Mouse (Mus musculus): ENCODE results near the gene Sh3rf3.
A peak's percentile ranks its signal among the peaks of the same experiment; 100 is the strongest.

Sh3rf3 gene

GRCm38 (mm10) chr10:58813081-58813800, at the start of gene Sh3rf3:
Gene Sh3rf3 (plus strand): TSS chr10:58813359.
- DNase-seq (ENCODE audit: low read depth, low spot score), result peak; percentile 35

- DNase-seq (ENCODE audit: low read depth, low spot score), result no peak
Measured at GRCm38 (mm10) chr10:58788486-58789274, 24.5 kb upstream of the Sh3rf3 start.

GRCm38 (mm10) chr10:58797555-58797954, 15.6 kb upstream of the Sh3rf3 start:
- no peak for DNase-seq (ENCODE audit: low read depth, low spot score)

DNA sequence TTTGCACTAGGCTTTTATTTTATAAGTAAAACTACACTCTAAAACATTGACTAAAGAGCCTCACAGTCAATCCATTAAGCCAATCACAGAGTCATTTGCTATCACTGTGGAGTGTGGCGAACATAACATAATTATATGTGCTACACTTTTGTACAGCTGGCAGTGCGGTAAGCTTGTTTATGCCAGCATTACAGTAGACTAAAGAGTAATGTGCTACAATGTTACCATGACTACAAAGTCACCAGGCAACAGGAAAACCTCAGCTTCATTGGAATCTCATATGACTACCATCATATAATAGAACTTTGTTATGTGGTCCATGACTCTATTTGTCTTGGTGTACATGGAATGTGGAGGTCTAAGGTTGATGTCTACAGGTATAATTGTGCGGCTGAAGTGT, 15.0 kb upstream of the Sh3rf3 start:
- DNase-seq (ENCODE audit: low read depth, low spot score), result no peak

DNA sequence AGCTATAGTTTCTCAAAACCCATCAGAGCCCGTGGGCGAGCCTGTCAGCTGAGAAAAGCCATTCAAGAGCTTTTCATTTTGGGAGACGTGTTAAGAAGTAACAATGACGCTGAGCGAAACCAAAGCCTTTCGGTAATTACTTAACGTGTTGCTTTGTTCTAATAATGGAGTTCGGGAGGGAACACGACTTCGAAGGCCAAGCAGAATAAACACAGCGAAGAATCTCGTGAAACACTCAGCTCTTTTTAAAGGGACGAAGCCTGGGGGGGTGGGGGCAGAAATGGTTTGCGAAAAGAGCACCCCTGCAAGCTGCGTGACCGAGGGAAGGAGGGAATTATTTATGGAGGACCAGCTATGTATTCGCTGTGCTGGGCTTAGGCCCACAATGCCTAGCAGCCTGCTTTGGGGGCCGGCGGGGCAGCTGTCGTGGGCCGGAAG, 12.1 kb upstream of the Sh3rf3 start:
- DNase-seq (ENCODE audit: low read depth, low spot score), result no peak

- no peak for DNase-seq (ENCODE audit: low read depth, low spot score)
Measured at GRCm38 (mm10) chr10:58802391-58802790, 10.8 kb upstream of the Sh3rf3 start.

GRCm38 (mm10) chr10:58807956-58808355, 5.2 kb upstream of the Sh3rf3 start:
- no peak for DNase-seq (ENCODE audit: low read depth, low spot score)

DNA sequence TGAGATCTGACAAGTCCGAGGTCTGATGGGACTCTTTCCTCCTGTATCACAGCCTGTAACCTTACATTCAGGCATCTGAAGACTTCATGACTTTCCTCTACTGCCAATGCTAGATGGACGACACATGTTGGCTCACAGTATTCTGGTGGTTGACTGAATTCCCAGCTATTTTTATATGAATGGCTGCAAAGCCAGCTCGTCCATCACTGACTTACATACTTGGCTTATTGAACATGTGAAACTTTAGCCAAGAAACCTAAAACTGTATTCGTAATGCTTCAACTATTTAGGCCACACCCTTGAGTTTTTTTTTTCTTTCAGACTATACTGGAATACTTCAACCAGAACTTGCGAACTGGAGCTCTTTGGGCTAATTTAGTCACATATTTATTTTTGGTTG, 3.0 kb upstream of the Sh3rf3 start:
- no peak for DNase-seq (ENCODE audit: low read depth, low spot score)

DNA sequence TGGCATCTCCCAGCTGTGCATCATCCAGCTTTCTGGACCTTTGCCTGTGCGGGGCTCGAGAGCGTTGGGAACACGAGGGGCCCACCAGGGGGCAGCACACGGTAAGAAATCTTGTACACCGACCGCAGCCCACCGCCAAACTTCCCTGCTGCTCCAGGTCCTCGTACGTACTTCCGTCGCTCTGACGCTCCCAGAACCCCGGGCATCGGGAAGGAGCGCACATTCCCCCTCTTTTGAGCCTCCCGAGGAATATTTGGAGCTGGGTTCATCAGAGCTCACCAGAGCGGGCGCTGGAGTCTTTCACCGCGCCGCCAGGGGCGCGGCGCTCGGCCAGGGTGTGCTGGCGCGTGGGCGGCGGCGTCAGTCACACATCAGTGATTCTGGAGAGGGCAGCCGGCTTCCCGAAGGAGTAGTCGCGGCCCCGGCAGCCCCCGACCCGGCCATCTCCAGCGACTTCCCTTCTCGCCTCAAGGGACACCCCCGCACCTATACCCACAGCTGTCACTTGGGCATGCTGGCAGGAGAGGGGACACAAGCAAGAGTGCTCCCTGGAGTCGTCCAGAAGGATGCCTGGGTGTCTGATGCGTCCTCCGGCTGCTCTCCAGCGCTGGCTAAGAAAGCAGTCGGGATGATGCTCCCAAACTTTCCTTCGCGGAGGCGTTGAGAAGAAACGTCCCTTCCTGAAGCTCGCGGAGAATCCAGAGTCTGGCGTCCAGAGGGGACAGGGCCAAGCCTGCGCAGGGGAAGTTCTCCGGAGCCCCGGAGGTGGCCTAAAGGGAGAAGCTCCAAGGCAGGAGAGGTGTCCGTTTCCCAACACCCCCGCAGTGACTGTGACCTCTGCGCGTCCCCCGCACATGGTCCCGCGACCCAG, 714 bp upstream of the Sh3rf3 start:
- peak; percentile 90 for DNase-seq (ENCODE audit: low read depth, low spot score)

- no peak for DNase-seq (ENCODE audit: low read depth, low spot score)
Measured at GRCm38 (mm10) chr10:58813801-58814191, 637 bp downstream of the Sh3rf3 start.

DNA sequence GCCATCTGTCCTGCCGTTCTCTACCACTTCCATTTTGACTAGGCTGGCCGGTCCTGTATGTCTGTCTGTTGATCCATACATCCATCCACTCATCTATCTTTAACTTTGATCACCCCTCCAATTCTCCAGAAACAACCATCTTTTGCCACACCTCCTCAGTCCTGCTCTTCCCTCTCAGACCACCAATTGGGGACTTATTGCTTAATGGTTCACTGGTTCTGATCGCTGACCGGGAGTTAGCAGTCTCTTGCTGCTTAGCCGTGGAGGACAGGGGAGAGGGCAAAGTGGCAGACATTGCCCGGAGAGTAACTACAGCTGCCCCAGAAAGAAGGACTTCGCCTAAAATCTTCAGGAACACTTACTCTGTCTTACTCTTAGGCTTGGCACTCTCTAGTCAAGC, 1.3 kb downstream of the Sh3rf3 start:
- no peak for DNase-seq (ENCODE audit: low read depth, low spot score)

GRCm38 (mm10) chr10:58824016-58824568, 10.9 kb downstream of the Sh3rf3 start:
- DNase-seq (ENCODE audit: low read depth, low spot score), result no peak

DNA sequence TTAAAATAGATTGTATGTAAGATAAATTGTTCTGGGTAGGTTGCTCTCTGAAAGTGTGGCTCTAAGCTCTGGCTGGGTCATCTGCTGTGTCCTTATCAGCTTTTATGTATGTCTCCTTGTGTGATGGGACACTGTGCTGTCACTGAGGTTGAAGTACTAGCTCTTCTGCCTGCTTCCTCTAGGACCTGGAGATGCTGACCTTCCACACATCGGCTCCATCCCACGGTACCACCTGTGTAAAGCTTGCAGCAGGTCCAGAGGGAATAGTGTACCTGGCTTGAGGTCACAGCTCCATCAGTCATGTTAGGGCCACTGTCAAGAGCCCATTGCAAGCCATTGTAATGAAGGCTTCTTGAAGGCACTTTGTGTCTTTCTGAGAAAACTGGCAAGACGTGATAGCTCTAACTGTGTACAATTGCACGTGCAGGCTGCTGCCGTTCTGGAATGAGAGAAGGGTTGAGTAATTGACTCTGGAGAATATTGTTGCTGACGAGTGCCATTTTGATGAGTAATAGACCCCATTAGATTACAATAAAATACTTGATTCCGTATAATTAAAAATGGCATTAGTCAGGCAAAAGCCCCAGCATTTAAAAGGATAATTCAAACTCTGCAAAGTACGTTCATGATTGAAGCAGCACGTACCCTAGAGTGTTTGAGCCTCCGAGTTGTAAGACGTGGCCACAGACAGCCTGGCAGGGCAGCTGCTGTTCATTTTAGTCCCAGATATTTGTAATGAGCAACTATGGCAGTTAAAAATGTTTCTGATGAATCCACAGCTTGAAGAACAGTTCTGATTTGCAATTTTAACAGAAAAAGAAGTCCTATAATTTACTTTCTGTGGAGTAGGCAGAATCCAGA, 16.3 kb downstream of the Sh3rf3 start:
- DNase-seq (ENCODE audit: low read depth, low spot score), result no peak

- DNase-seq (ENCODE audit: low read depth, low spot score), result no peak
Measured at GRCm38 (mm10) chr10:58833146-58833545, 20.0 kb downstream of the Sh3rf3 start.

DNA sequence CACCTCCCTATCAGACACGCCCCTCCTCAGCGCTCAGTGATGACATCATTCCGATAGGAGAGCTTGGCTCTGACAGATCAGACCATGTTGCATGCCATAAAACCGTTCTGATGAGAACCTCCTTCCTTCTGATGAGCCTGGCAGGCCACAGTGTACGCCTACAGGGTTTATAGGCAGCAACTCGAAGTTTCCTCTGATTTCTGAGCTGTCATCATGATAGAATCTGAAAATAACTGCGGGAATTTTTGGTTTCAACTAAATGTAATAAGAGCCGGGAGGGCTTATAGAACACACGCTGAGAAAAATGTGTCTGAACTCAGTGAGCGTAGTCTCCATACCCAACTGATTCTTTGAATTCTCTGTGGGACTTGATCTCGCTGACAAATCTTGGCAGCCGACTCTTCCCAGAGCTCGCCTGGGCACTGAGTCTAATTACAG, 20.6 kb downstream of the Sh3rf3 start:
- DNase-seq (ENCODE audit: low read depth, low spot score), result no peak

GRCm38 (mm10) chr10:58836391-58836790, 23.2 kb downstream of the Sh3rf3 start:
- no peak for DNase-seq (ENCODE audit: low read depth, low spot score)

GRCm38 (mm10) chr10:58837504-58837903, 24.3 kb downstream of the Sh3rf3 start:
- no peak for DNase-seq (ENCODE audit: low read depth, low spot score)

DNA sequence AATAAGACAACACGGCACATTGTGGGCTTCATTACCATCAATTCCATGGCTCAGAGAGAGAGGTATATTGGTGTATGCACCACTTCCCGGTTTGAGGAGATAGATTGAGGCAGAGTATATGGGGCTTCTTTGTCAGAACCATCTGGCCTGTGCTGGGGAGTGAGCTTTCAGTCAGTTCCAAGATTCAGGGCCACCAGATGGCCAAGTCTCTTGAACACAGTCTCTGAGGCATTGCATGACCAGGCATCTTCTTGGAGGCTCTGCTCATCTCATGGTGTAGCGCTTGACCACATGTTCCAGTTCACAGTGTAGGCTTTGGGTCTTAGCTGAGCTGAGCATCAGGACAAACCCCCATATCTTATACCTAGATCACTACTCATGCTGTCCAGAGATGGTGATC, 28.8 kb downstream of the Sh3rf3 start:
- no peak for DNase-seq (ENCODE audit: low read depth, low spot score)

DNA sequence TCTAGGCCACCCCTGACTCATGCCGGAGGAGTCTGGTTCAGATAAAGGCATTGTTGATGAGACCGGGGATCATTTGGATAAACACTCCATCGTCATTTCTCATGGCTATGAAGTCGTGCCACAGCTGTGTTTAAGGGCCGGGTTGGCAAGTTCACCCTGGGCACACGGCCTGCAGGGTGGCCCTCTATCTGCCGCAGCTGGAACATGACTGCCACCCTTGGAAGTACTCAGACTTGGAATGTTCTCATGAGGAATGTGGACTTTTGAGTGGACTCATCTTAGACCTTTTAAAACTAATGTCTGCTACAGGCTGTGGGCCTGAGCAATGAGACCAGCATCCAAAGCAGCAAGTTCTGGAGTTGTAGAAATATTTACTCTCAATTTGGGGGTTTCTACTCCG, 29.9 kb downstream of the Sh3rf3 start:
- DNase-seq (ENCODE audit: low read depth, low spot score), result no peak

- no peak for DNase-seq (ENCODE audit: low read depth, low spot score)
Measured at GRCm38 (mm10) chr10:58848127-58848526, 35.0 kb downstream of the Sh3rf3 start.

- no peak for DNase-seq (ENCODE audit: low read depth, low spot score)
Measured at GRCm38 (mm10) chr10:58848536-58848935, 35.4 kb downstream of the Sh3rf3 start.

All from mesoderm, embryonic 11.5 days (tissue).